Mouse (Mus musculus) stomach, embryonic 14.5 days (tissue): Measurements from ENCODE around the gene Apba2. TPM values are rescaled to one million over a fixed set of nuclear protein-coding genes. Genes with fewer than 3 reads are reported as not detected.

Source experiments
- ATAC-seq: fragments of 200-750 bp; cut with Nextera tagmentation; 2 replicates; pipeline ENCODE4 v1.8.0; 2017; ENCODE audit warnings: low read depth, moderate TSS enrichment; ENCODE audit not compliant: insufficient number of reproducible peaks, insufficient read depth, low FRiP score
- H3K27ac ChIP-seq: fragments of 300-500 bp; sonication (generic); 2 replicates; pipeline ENCODE4 v1.5.1; 2014; ENCODE audit warnings: mild to moderate bottlenecking, low read length, moderate library complexity, mixed read lengths
- H3K27me3 ChIP-seq: fragments of 300-500 bp; sonication (generic); 2 replicates; pipeline ENCODE4 v1.6.1; 2014; ENCODE audit warnings: low read length, control low read depth, mixed read lengths; ENCODE audit not compliant: control insufficient read depth, insufficient read depth
- H3K36me3 ChIP-seq: fragments of 300-500 bp; sonication (generic); 2 replicates; pipeline ENCODE4 v1.6.1; 2014; ENCODE audit warnings: mild to moderate bottlenecking, control low read depth, low read length, moderate library complexity, mixed read lengths; ENCODE audit not compliant: control insufficient read depth, insufficient read depth
- H3K4me1 ChIP-seq: fragments of 300-500 bp; sonication (generic); 2 replicates; pipeline ENCODE4 v1.6.1; 2014; ENCODE audit warnings: low read length, control low read depth, mixed read lengths; ENCODE audit not compliant: control insufficient read depth, insufficient read depth
- H3K4me2 ChIP-seq: fragments of 300-500 bp; sonication (generic); replicated peaks from 2 replicates; pipeline ENCODE4 v1.6.1; 2014; ENCODE audit warnings: low read depth, low read length, control low read depth
- H3K4me3 ChIP-seq: fragments of 300-500 bp; sonication (generic); 2 replicates; pipeline ENCODE4 v1.5.1; 2014; ENCODE audit warnings: low read depth, low read length, control low read depth
- H3K9ac ChIP-seq: fragments of 300-500 bp; sonication (generic); replicated peaks from 2 replicates; pipeline ENCODE4 v1.6.1; 2014; ENCODE audit warnings: low read depth, mild to moderate bottlenecking, control low read depth, low read length, moderate library complexity, mixed read lengths
- H3K9me3 ChIP-seq: fragments of 300-500 bp; sonication (generic); 2 replicates; pipeline ENCODE4 v1.6.1; 2016; ENCODE audit warnings: low read depth, low read length, control low read depth; ENCODE audit not compliant: control insufficient read depth
- WGBS: fragments of 180-500 bp; shearing (Covaris S2); extraction: QIAGEN DNeasy Blood & Tissue Kit; methylation state at CpG from one replicate; pipeline ENCODE4 v1.1.7; 2014; 5-methylcytosine and 5-hydroxymethylcytosine counted together
- polyA plus RNA-seq: library from polyadenylated mRNA; unstranded; fragments of >200 nt; fragmentation: Nextera tagmentation; extraction: Ambion mirVana; gene quantifications from 2 replicates; pipeline ENCODE4 v1.2.1, GENCODE M21; 2014

Apba2 gene
- polyA plus RNA-seq, 1 experiment from 2014 or later, result 7.6 TPM

GRCm38 (mm10) chr7:64694937-64695336, 193.4 kb downstream of the Apba2 start:
- Histone ChIP-seq H3K4me2 (no peak overlapping the region), H3K9me3 (no peaks in the 10 kb centered on the region), H3K27me3 (no peaks in the 10 kb centered on the region), H3K27ac (no peak overlapping the region), H3K4me1 (no peaks in the 10 kb centered on the region), H3K4me3 (no peak overlapping the region), H3K9ac (no peak overlapping the region), H3K36me3 (no peaks in the 10 kb centered on the region)
- 93% methylated on average over 6 of the region's 6 CpGs for WGBS
- ATAC-seq, result peak; percentile 56; the same call in 1 of the 2 replicates

- 76% methylated on average over 14 of the region's 14 CpGs for WGBS
- Histone ChIP-seq H3K27ac (no peak overlapping the region), H3K4me3 (no peak overlapping the region), H3K9me3 (no peaks in the 10 kb centered on the region), H3K36me3 (no peaks in the 10 kb centered on the region), H3K9ac (no peak overlapping the region), H3K4me2 (no peak overlapping the region), H3K4me1 (no peaks in the 10 kb centered on the region), H3K27me3 (no peaks in the 10 kb centered on the region)
- ATAC-seq, result no peak
These were observed 195.2 kb downstream of the Apba2 start for GRCm38 (mm10) chr7:64696521-64697281.

- ATAC-seq, result no peak
- no peak overlapping the region for H3K4me3 ChIP-seq
- WGBS, result 89% methylated on average over 6 of the region's 6 CpGs
These were observed 196.4 kb downstream of the Apba2 start for GRCm38 (mm10) chr7:64697791-64698337.

GRCm38 (mm10) chr7:64704060-64704595, 202.6 kb downstream of the Apba2 start:
- no peaks in the 10 kb centered on the region for H3K4me1 ChIP-seq
- WGBS, result 60% methylated on average over 5 of the region's 5 CpGs
- ATAC-seq, result no peak

More at GRCm38 (mm10) chr7:64697791-64698337, 196.4 kb downstream of the Apba2 start:
- Histone ChIP-seq H3K27me3 (no peaks in the 10 kb centered on the region), H3K9ac (no peak overlapping the region), H3K9me3 (no peaks in the 10 kb centered on the region), H3K27ac (no peak overlapping the region), H3K4me2 (no peak overlapping the region), H3K36me3 (no peaks in the 10 kb centered on the region), H3K4me1 (no peaks in the 10 kb centered on the region)

GRCm38 (mm10) chr7:64708176-64708575, 206.7 kb downstream of the Apba2 start:
- Histone ChIP-seq H3K27ac (no peak overlapping the region), H3K4me2 (no peak overlapping the region), H3K27me3 (no peaks in the 10 kb centered on the region), H3K36me3 (no peaks in the 10 kb centered on the region), H3K9ac (no peak overlapping the region), H3K4me3 (no peak overlapping the region), H3K9me3 (no peaks in the 10 kb centered on the region), H3K4me1 (no peaks in the 10 kb centered on the region)
- WGBS, result 85% methylated on average over 4 of the region's 4 CpGs
- no peak for ATAC-seq

More at GRCm38 (mm10) chr7:64704060-64704595, 202.6 kb downstream of the Apba2 start:
- no peak overlapping the region for H3K27ac ChIP-seq
- H3K4me2 ChIP-seq, result no peak overlapping the region
- H3K9me3 ChIP-seq, result no peaks in the 10 kb centered on the region
- no peak overlapping the region for H3K4me3 ChIP-seq
- H3K36me3 ChIP-seq, result no peaks in the 10 kb centered on the region
- H3K27me3 ChIP-seq, result no peaks in the 10 kb centered on the region
- no peak overlapping the region for H3K9ac ChIP-seq

GRCm38 (mm10) chr7:64709520-64710262, 208.2 kb downstream of the Apba2 start:
- H3K9ac ChIP-seq, result no peak overlapping the region
- no peak overlapping the region for H3K27ac ChIP-seq
- no peaks in the 10 kb centered on the region for H3K9me3 ChIP-seq
- no peak overlapping the region for H3K4me3 ChIP-seq
- ATAC-seq, result 0 out of 2 replicates have a peak, but pooled peaks have one; percentile 58
- H3K4me2 ChIP-seq, result no peak overlapping the region
- H3K36me3 ChIP-seq, result no peaks in the 10 kb centered on the region
- 85% methylated on average over 13 of the region's 13 CpGs for WGBS
- no peaks in the 10 kb centered on the region for H3K4me1 ChIP-seq
- no peaks in the 10 kb centered on the region for H3K27me3 ChIP-seq

GRCm38 (mm10) chr7:64716286-64716685, 214.8 kb downstream of the Apba2 start:
- no peak for ATAC-seq
- Histone ChIP-seq H3K9ac (no peak overlapping the region), H3K4me1 (no peaks in the 10 kb centered on the region), H3K9me3 (no peaks in the 10 kb centered on the region), H3K4me3 (no peak overlapping the region), H3K27me3 (no peaks in the 10 kb centered on the region), H3K4me2 (no peak overlapping the region), H3K36me3 (no peaks in the 10 kb centered on the region), H3K27ac (no peak overlapping the region)
- 74% methylated on average over 2 of the region's 2 CpGs for WGBS

GRCm38 (mm10) chr7:64723313-64723712, 221.8 kb downstream of the Apba2 start:
- H3K4me2 ChIP-seq, result no peak overlapping the region
- H3K36me3 ChIP-seq, result no peaks in the 10 kb centered on the region
- no peaks in the 10 kb centered on the region for H3K9me3 ChIP-seq
- H3K27me3 ChIP-seq, result no peaks in the 10 kb centered on the region
- H3K4me3 ChIP-seq, result no peak overlapping the region
- 81% methylated on average over 3 of the region's 3 CpGs for WGBS
- H3K27ac ChIP-seq, result no peak overlapping the region
- ATAC-seq, result no peak
- no peak overlapping the region for H3K9ac ChIP-seq
- H3K4me1 ChIP-seq, result no peaks in the 10 kb centered on the region
